Mouse (Mus musculus): ENCODE data around the gene Pdzd3. TPM values are rescaled to one million over a fixed set of nuclear protein-coding genes. Genes with fewer than 3 reads are reported as not detected.
"Not testable (repeated sequence)": the region's sequence is repeated elsewhere in the genome, so short reads cannot be mapped to it uniquely, and the experiment has no call there.

Pdzd3 gene
- polyA plus RNA-seq (2015; fragmentation: Nextera tagmentation; extraction: Ambion mirVana), result 0.08 and 0.13 TPM in 2 replicates

DNA sequence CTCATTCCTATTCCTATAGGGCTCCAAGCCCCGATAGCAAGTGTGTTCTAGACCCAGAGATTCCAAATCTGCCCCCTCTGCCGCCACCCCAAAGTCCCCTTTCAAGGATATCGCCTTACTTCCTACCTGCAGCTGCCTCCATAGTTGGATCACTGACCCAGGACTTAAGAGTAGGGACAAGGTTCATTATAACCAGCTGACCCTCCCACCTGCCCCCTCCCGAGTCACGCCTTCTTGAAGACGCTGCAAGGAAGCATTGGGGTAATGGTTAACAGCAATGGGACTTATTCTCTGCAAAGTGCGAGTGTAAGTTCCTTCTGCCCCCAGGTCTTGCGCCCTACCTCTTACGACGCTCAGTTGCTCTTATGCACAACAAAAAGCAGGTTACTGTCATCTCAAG is at the start of gene Pdzd3:
Gene Pdzd3, minus strand, starts transcription at position 158 of the 400 bp plus-strand sequence.
- WGBS, result 78% methylated on average over 10 of the region's 10 CpGs
- H3K4me3 ChIP-seq (ENCODE audit: low read depth, low read length), result no peak within 1 kb of the TSS
- no peak within 1 kb of the TSS for H3K9ac ChIP-seq (ENCODE audit: low read length)
- no peaks in the 10 kb centered on the region for H3K36me3 ChIP-seq (ENCODE audit: control insufficient read depth, insufficient read depth, low read length)
- H3K27me3 ChIP-seq (ENCODE audit: control insufficient read depth, insufficient read depth, low read length), result no peaks in the 10 kb centered on the region
- DNase-seq (ENCODE audit: low spot score) (no peak), ATAC-seq (ENCODE audit: low FRiP score, low TSS enrichment) (no peak)
- H3K4me1 ChIP-seq (replicated peaks; ENCODE audit: control insufficient read depth, insufficient read depth), result no peaks in the 10 kb centered on the region
- TF ChIP-seq CTCF (IDR thresholded peaks at IDR 0.05; ENCODE audit: low read depth), result no peak
- TF ChIP-seq EP300 (optimal IDR thresholded peaks at IDR 0.05), result no peak
- no peak within 1 kb of the TSS for H3K27ac ChIP-seq (replicated peaks)
- no peaks in the 10 kb centered on the region for H3K9me3 ChIP-seq (ENCODE audit: control insufficient read depth, low read length)
- no peak within 1 kb of the TSS for H3K4me2 ChIP-seq (replicated peaks; ENCODE audit: low read depth)

GRCm38 (mm10) chr9:44300001-44300400 is 48.7 kb upstream of the Pdzd3 start:
- not testable (repeated sequence) for H3K4me2 ChIP-seq (replicated peaks; ENCODE audit: low read depth); H3K9ac ChIP-seq (ENCODE audit: low read length); DNase-seq (ENCODE audit: low spot score); H3K9me3 ChIP-seq (ENCODE audit: control insufficient read depth, low read length); ATAC-seq (ENCODE audit: low FRiP score, low TSS enrichment); H3K27me3 ChIP-seq (ENCODE audit: control insufficient read depth, insufficient read depth, low read length); H3K27ac ChIP-seq (replicated peaks); H3K4me3 ChIP-seq (ENCODE audit: low read depth, low read length); H3K4me1 ChIP-seq (replicated peaks; ENCODE audit: control insufficient read depth, insufficient read depth)
- WGBS, result 91% methylated on average over 3 of the region's 3 CpGs
- peaks cover 41% of the 10 kb centered on the region for H3K36me3 ChIP-seq (ENCODE audit: control insufficient read depth, insufficient read depth, low read length)

GRCm38 (mm10) chr9:44292490-44292889 is 41.2 kb upstream of the Pdzd3 start:
- 63% methylated on average over 3 of the region's 3 CpGs for WGBS
- no peak overlapping the region for H3K4me2 ChIP-seq (replicated peaks; ENCODE audit: low read depth)
- no peaks in the 10 kb centered on the region for H3K9me3 ChIP-seq (ENCODE audit: control insufficient read depth, low read length)
- ATAC-seq (ENCODE audit: low FRiP score, low TSS enrichment) (0 out of 2 replicates have a peak, but pooled peaks have one; percentile 45), DNase-seq (ENCODE audit: low spot score) (peak; percentile 67)
- no peak overlapping the region for H3K27ac ChIP-seq (replicated peaks)
- H3K4me3 ChIP-seq (ENCODE audit: low read depth, low read length), result no peak overlapping the region
- H3K9ac ChIP-seq (ENCODE audit: low read length), result no peak overlapping the region
- H3K4me1 ChIP-seq (replicated peaks; ENCODE audit: control insufficient read depth, insufficient read depth), result no peaks in the 10 kb centered on the region
- TF ChIP-seq CTCF (IDR thresholded peaks at IDR 0.05; ENCODE audit: low read depth) (peak; percentile 81), EP300 (optimal IDR thresholded peaks at IDR 0.05) (no peak)
- peaks cover 17% of the 10 kb centered on the region for H3K36me3 ChIP-seq (ENCODE audit: control insufficient read depth, insufficient read depth, low read length)
- H3K27me3 ChIP-seq (ENCODE audit: control insufficient read depth, insufficient read depth, low read length), result no peaks in the 10 kb centered on the region

DNA sequence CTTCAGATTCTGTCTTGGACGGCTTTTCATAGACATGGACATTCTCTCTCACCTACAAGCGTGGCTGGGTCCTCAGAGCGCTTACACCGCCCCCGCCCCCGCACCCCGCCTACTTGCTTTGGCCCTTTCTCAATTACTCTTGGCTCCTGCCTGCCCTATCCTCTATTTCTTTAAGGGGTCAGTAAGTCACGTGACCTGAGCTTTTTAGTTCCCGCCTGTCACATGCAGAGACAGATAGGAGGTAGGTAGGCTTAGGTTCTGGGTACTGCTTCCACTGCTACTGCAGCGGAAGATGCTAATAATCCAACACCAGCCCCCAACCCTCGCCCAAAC is 37.7 kb upstream of the Pdzd3 start:
- H3K4me1 ChIP-seq (replicated peaks; ENCODE audit: control insufficient read depth, insufficient read depth), result no peaks in the 10 kb centered on the region
- DNase-seq (ENCODE audit: low spot score), result no peak
- WGBS, result 18% methylated on average over 11 of the region's 11 CpGs
- no peaks in the 10 kb centered on the region for H3K27me3 ChIP-seq (ENCODE audit: control insufficient read depth, insufficient read depth, low read length)
- peaks cover 4% of the 10 kb centered on the region; the same call in 1 of the 2 replicates for H3K36me3 ChIP-seq (ENCODE audit: control insufficient read depth, insufficient read depth, low read length)
- no peak overlapping the region; the same call in 1 of the 2 replicates for H3K4me3 ChIP-seq (ENCODE audit: low read depth, low read length)
- no peak overlapping the region for H3K4me2 ChIP-seq (replicated peaks; ENCODE audit: low read depth)
- no peaks in the 10 kb centered on the region for H3K9me3 ChIP-seq (ENCODE audit: control insufficient read depth, low read length)
- ATAC-seq (ENCODE audit: low FRiP score, low TSS enrichment), result no peak
- no peak overlapping the region for H3K9ac ChIP-seq (ENCODE audit: low read length)
- TF ChIP-seq CTCF (IDR thresholded peaks at IDR 0.05; ENCODE audit: low read depth), result no peak
- TF ChIP-seq EP300 (optimal IDR thresholded peaks at IDR 0.05), result no peak
- no peak overlapping the region for H3K27ac ChIP-seq (replicated peaks)

DNA sequence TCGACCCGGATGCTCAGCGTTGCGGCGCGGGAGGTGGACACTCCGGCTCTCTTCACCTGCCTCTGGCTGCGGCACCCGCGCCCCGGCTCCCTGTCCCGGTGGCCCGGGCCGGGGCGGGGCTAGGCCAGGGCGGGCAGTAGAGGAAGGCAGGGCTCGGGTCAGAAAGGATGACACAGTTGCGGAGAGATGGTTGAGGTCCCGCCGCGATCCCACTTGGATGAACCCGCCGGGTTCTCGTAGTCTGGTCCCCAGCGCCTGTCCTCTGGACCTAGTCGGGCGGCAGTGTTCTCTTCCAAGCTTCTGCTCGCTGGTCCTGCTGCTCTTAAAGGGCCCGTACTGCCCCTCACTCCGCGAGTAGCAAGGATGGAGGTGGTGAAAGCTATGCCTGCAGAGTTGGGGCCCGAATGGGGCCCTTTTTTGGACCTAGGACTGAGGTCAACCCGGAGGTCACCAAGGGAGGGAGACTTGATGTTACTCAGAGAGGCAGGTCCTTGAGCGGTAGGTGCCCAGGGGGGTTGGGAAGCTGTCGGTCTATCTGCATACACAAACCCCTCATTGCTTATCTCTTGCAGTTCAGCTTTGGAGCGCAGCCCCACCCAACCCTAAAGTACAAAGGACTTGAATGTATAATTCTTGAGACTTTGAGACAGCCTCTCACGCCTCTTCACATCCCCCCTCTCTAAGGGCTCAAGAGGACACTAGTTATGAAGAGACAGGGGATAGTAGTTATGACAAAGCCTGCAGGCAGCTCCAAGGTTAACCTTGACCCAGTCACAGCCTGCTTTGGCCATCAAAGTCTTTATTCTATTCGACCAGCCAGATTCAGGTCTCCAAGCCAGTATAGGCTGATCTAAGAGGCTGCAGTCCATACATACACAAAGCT is 37.0 kb upstream of the Pdzd3 start, which contains the start of gene Abcg4:
Gene Abcg4, minus strand, starts transcription at position 540 of the 883 bp plus-strand sequence.
- Histone ChIP-seq H3K36me3 (ENCODE audit: control insufficient read depth, insufficient read depth, low read length) (peaks cover 4% of the 10 kb centered on the region; the same call in 1 of the 2 replicates), H3K27ac (replicated peaks) (0 out of 2 replicates have a peak within 1 kb of the TSS, but pooled peaks have one; percentile 18), H3K4me2 (replicated peaks; ENCODE audit: low read depth) (peak within 1 kb of the TSS; percentile 83), H3K9me3 (ENCODE audit: control insufficient read depth, low read length) (no peaks in the 10 kb centered on the region), H3K4me3 (ENCODE audit: low read depth, low read length) (peak within 1 kb of the TSS; percentile 61), H3K27me3 (ENCODE audit: control insufficient read depth, insufficient read depth, low read length) (no peaks in the 10 kb centered on the region), H3K9ac (ENCODE audit: low read length) (peak within 1 kb of the TSS; percentile 63), H3K4me1 (replicated peaks; ENCODE audit: control insufficient read depth, insufficient read depth) (no peaks in the 10 kb centered on the region)
- 1% methylated on average over 38 of the region's 38 CpGs for WGBS
- no peak for TF ChIP-seq EP300 (optimal IDR thresholded peaks at IDR 0.05)
- no peak for TF ChIP-seq CTCF (IDR thresholded peaks at IDR 0.05; ENCODE audit: low read depth)
- ATAC-seq (ENCODE audit: low FRiP score, low TSS enrichment), result peak; percentile 38
- DNase-seq (ENCODE audit: low spot score), result peak; percentile 35
